Mouse (Mus musculus) CH12.LX (cell line): ENCODE results near the gene U90926. TPM values are rescaled to one million over a fixed set of nuclear protein-coding genes. Genes with fewer than 3 reads are reported as not detected.
"Not testable (repeated sequence)": the region's sequence is repeated elsewhere in the genome, so short reads cannot be mapped to it uniquely, and the experiment has no call there.

Source experiments
- DNase-seq: peaks from one replicate; pipeline ENCODE4 v3.0.0-alpha.2; 2013; ENCODE audit errors: extremely low read depth
- H3K27ac ChIP-seq: 2 replicates; pipeline ENCODE4 v1.5.1; 2012; ENCODE audit warnings: low read depth, mild to moderate bottlenecking, control low read depth, moderate library complexity; ENCODE audit not compliant: insufficient read depth
- H3K27me3 ChIP-seq: replicated peaks from 2 replicates; pipeline ENCODE3; 2012; ENCODE audit warnings: inconsistent platforms
- H3K36me3 ChIP-seq, 2 experiments: replicated peaks in 1 of 2; 2 replicates each; pipeline versions ENCODE3 to v1.6.1; 2012; ENCODE audit warnings: inconsistent platforms in 1 of 2, low read length in 1 of 2, mild to moderate bottlenecking in 1 of 2, mixed read lengths in 1 of 2, moderate library complexity in 1 of 2; ENCODE audit not compliant: control insufficient read depth in 1 of 2, insufficient read depth in 1 of 2
- H3K4me1 ChIP-seq, 2 experiments: 2 replicates each; pipeline ENCODE4 v1.6.1; 2012; ENCODE audit warnings: inconsistent platforms in 1 of 2, moderate library complexity in 1 of 2; ENCODE audit not compliant: insufficient read depth in 2 of 2, control insufficient read depth in 1 of 2
- H3K4me2 ChIP-seq: 2 replicates; pipeline ENCODE4 v1.6.1; 2012; ENCODE audit warnings: low read depth, mild to moderate bottlenecking, control low read depth; ENCODE audit not compliant: poor library complexity, insufficient read depth, severe bottlenecking
- H3K4me3 ChIP-seq, 3 experiments: fragments of 150-350 bp in 1 of 3; sonication (generic) in 1 of 3; replicated peaks in 1 of 3; 2 replicates each; pipeline versions ENCODE3 to v1.5.1; 2011 to 2012; ENCODE audit warnings: low read depth in 2 of 3, low read length in 2 of 3, mild to moderate bottlenecking in 2 of 3, moderate library complexity in 2 of 3, control low read depth in 1 of 3, improper control_type of control experiment in 1 of 3, inconsistent platforms in 1 of 3, mixed read lengths in 1 of 3; ENCODE audit not compliant: poor library complexity in 1 of 3
- H3K79me2 ChIP-seq: replicated peaks from 2 replicates; pipeline ENCODE4 v1.6.1; 2012; ENCODE audit warnings: mild to moderate bottlenecking, moderate library complexity; ENCODE audit not compliant: control insufficient read depth, poor library complexity, insufficient read depth, severe bottlenecking; ENCODE audit errors: extremely low read depth
- H3K9ac ChIP-seq: 2 replicates; pipeline ENCODE4 v1.6.1; 2012; ENCODE audit warnings: low read depth, mild to moderate bottlenecking, control low read depth, moderate library complexity; ENCODE audit not compliant: insufficient read depth
- H3K9me3 ChIP-seq: replicated peaks from 2 replicates; pipeline ENCODE3; 2012; ENCODE audit warnings: low read length, inconsistent platforms, mixed read lengths
- BHLHE40 ChIP-seq: IDR thresholded peaks from 2 replicates; pipeline ENCODE4 v1.6.1; 2011; ENCODE audit warnings: mild to moderate bottlenecking, low read depth, low read length, improper control_type of control experiment
- CHD1 ChIP-seq: IDR thresholded peaks from 2 replicates; pipeline ENCODE4 v1.6.1; 2012; ENCODE audit warnings: low read depth, low read length, improper control_type of control experiment, inconsistent platforms
- CHD2 ChIP-seq: IDR thresholded peaks from 2 replicates; pipeline ENCODE4 v1.6.1; 2011; ENCODE audit warnings: low read length, improper control_type of control experiment
- CTCF ChIP-seq, 2 experiments: IDR thresholded peaks in 1 of 2; conservative IDR thresholded peaks in 1 of 2; 2 replicates each; pipeline ENCODE4 v1.5.1; 2011 to 2012; ENCODE audit warnings: low read depth in 2 of 2, low read length in 2 of 2, improper control_type of control experiment in 1 of 2, inconsistent platforms in 1 of 2, mild to moderate bottlenecking in 1 of 2, moderate library complexity in 1 of 2
- ELF1 ChIP-seq: IDR thresholded peaks from 2 replicates; pipeline ENCODE4 v1.6.1; 2014; ENCODE audit warnings: low read depth, mild to moderate bottlenecking, inconsistent platforms, low read length, improper control_type of control experiment
- GABPA ChIP-seq: IDR thresholded peaks from 2 replicates; pipeline ENCODE4 v1.6.1; 2012; ENCODE audit warnings: low read depth, low read length, improper control_type of control experiment, inconsistent platforms; ENCODE audit not compliant: insufficient replicate concordance
- IRF4 ChIP-seq: IDR thresholded peaks from 2 replicates; pipeline ENCODE4 v1.6.1; 2014; ENCODE audit warnings: low read depth, mild to moderate bottlenecking, inconsistent platforms, low read length, improper control_type of control experiment
- KAT2A ChIP-seq: IDR thresholded peaks from 2 replicates; pipeline ENCODE4 v1.6.1; 2012; ENCODE audit warnings: low read length, improper control_type of control experiment, inconsistent platforms; ENCODE audit not compliant: insufficient replicate concordance
- MAZ ChIP-seq: IDR thresholded peaks from 2 replicates; pipeline ENCODE4 v1.6.1; 2012; ENCODE audit warnings: low read depth, mild to moderate bottlenecking, inconsistent platforms, low read length, improper control_type of control experiment, moderate library complexity
- MEF2A ChIP-seq: IDR thresholded peaks from 2 replicates; pipeline ENCODE4 v1.6.1; 2014; ENCODE audit warnings: low read depth, mild to moderate bottlenecking, inconsistent platforms, low read length, improper control_type of control experiment, borderline replicate concordance
- MXI1 ChIP-seq: IDR thresholded peaks from 2 replicates; pipeline ENCODE4 v1.6.1; 2011; ENCODE audit warnings: mild to moderate bottlenecking, low read depth, low read length, improper control_type of control experiment
- NELFE ChIP-seq: IDR thresholded peaks from 2 replicates; pipeline ENCODE4 v1.6.1; 2011; ENCODE audit warnings: low read depth, low read length, improper control_type of control experiment
- NRF1 ChIP-seq: IDR thresholded peaks from 2 replicates; pipeline ENCODE4 v1.6.1; 2014; ENCODE audit warnings: low read depth, mild to moderate bottlenecking, inconsistent platforms, low read length, improper control_type of control experiment, moderate library complexity
- RAD21 ChIP-seq: IDR thresholded peaks from 2 replicates; pipeline ENCODE4 v1.6.1; 2011; ENCODE audit warnings: low read depth, mild to moderate bottlenecking, low read length, improper control_type of control experiment, moderate library complexity
- SMC3 ChIP-seq: IDR thresholded peaks from 2 replicates; pipeline ENCODE4 v1.6.1; 2011; ENCODE audit warnings: low read depth, low read length, improper control_type of control experiment
- USF1 ChIP-seq: IDR thresholded peaks from 2 replicates; pipeline ENCODE4 v1.6.1; 2014; ENCODE audit warnings: low read depth, mild to moderate bottlenecking, inconsistent platforms, low read length, improper control_type of control experiment
- USF2 ChIP-seq: conservative IDR thresholded peaks from 2 replicates; pipeline ENCODE4 v1.6.1; 2011; ENCODE audit warnings: low read depth, low read length, improper control_type of control experiment
- ZC3H11A ChIP-seq: IDR thresholded peaks from 2 replicates; pipeline ENCODE4 v1.6.1; 2012; ENCODE audit warnings: low read depth, mild to moderate bottlenecking, inconsistent platforms, low read length, improper control_type of control experiment
- dilution Hi-C: fragments of 300-500 bp; cut with MboI; formaldehyde crosslinking; loops from 2 replicates; pipeline ENCODE4 v1.14.3; 2020; ENCODE audit warnings: low sequenced_read_pairs; ENCODE audit not compliant: extremely low pct_unique_long_range_greater_than_20kb, extremely low pct_ligation_motif_present
- in situ Hi-C: fragments of 300-500 bp; cut with MboI; formaldehyde crosslinking; loops from 3 replicates; pipeline ENCODE4 v1.14.3; 2019; ENCODE audit warnings: low sequenced_read_pairs, low pct_ligation_motif_present, low pct_unique_long_range_greater_than_20kb, mixed read lengths
- polyA plus RNA-seq: library from polyadenylated mRNA; unstranded; fragments of >175 nt; gene quantifications from 2 replicates; pipeline ENCODE4 v1.2.1, GENCODE M21; 2012; ENCODE audit warnings: low read depth; ENCODE audit not compliant: insufficient read length
- total RNA-seq, 2 experiments: library from RNA; depleted of rRNA; stranded (reverse); fragments of 300-350 nt in 1 of 2; fragments of >200 nt in 1 of 2; gene quantifications; 2 replicates each; pipeline ENCODE4 v1.2.3; 2012 to 2014

U90926 gene
- total and polyA plus RNA-seq, 3 experiments, result not detected

GRCm38 (mm10) chr5:92195716-92196115 lies 19.5 kb downstream of the U90926 start:
- H3K4me3 ChIP-seq, H3K9ac ChIP-seq, H3K9me3 ChIP-seq, H3K4me1 ChIP-seq, H3K79me2 ChIP-seq, H3K4me2 ChIP-seq, dilution Hi-C loops, H3K27ac ChIP-seq: not testable (repeated sequence)
- peak; percentile 27 for DNase-seq
- TF ChIP-seq SMC3, result peak; percentile 74
- TF ChIP-seq CTCF (conservative IDR thresholded peaks at IDR 0.05 in 1 of 2, IDR thresholded peaks at IDR 0.05 in 1 of 2; ENCODE audit: low read depth in 2 of 2, low read length in 2 of 2), result peak in 1 of 2 experiments; percentile 71; a peak in 3 of 4 replicates
- peak; percentile 55 for TF ChIP-seq RAD21
- TF ChIP-seq, all 38 proteins: peak for 3; not testable (repeated sequence) for 35
- H3K36me3 ChIP-seq, result peaks cover 64 to 90% of the 10 kb centered on the region in 2 experiments
- in situ Hi-C loops, H3K27me3 ChIP-seq: not testable (repeated sequence)

- DNase-seq, result no peak
- Histone ChIP-seq H3K9me3 (peaks cover 11% of the 10 kb centered on the region), H3K4me2 (no peak overlapping the region), H3K9ac (no peak overlapping the region), H3K4me1 (peaks cover 0 to 13% of the 10 kb centered on the region in 2 experiments; a peak in 2 of 4 replicates), H3K4me3 (no peak overlapping the region), H3K27ac (no peak overlapping the region), H3K36me3 (peaks cover 43 to 82% of the 10 kb centered on the region in 2 experiments)
- dilution Hi-C loops, result no loop called here
- TF ChIP-seq USF2 (no peak), MXI1 (no peak), NRF1 (no peak), USF1 (no peak), MAZ (no peak), NELFE (no peak), ELF1 (no peak), CHD2 (no peak), ZC3H11A (no peak), BHLHE40 (no peak), CHD1 (no peak), IRF4 (no peak), GABPA (no peak), SMC3 (no peak), MEF2A (no peak), RAD21 (no peak), KAT2A (no peak)
- TF ChIP-seq, all 38 proteins: peak for 0
- Histone ChIP-seq H3K27me3 (no peaks in the 10 kb centered on the region), H3K79me2 (no peaks in the 10 kb centered on the region)
- in situ Hi-C loops, result loop anchor here (10.0 kb wide), 1 partner anchor 46 kb away; no protein-coding TSS in a partner anchor
Measured at GRCm38 (mm10) chr5:92188881-92189483, 26.2 kb downstream of the U90926 start.
